29 mouse cellular contexts compared by ENCODE assay signal in genomic region chr13:23930904-23931303, GRCm38 (mm10). TPM values are rescaled to one million over a fixed set of nuclear protein-coding genes. Genes with fewer than 3 reads are reported as not detected.
DNase-seq lines count a peak whose midpoint lies in the region; ATAC-seq lines count a peak whose summit lies in the region.
"Had no signal": no experiment of that assay in that cellular context is flagged by ENCODE, and none has a peak within 500 bp of the region (broad histone marks: within the 10 kb centered on the region; RNA-seq: fewer than 3 reads in every experiment).

No protein-coding gene starts in this region.

- no peaks in the 10 kb centered on the region for H3K36me3 ChIP-seq in embryonic facial prominence, embryonic 10.5 days (replicated peaks)
- H3K36me3 ChIP-seq in limb, embryonic 11.5 days (ENCODE audit: control insufficient read depth, insufficient read depth, low read length) = no peaks in the 10 kb centered on the region
- H3K36me3 ChIP-seq: embryonic facial prominence, embryonic 12.5 days; hindbrain, embryonic 10.5 days; midbrain, embryonic 15.5 days; neural tube, embryonic 12.5 days had no signal

- no peaks in the 10 kb centered on the region for H3K9me3 ChIP-seq in embryonic facial prominence, embryonic 10.5 days
- H3K9me3 ChIP-seq in limb, embryonic 11.5 days (ENCODE audit: control insufficient read depth, low read length) = no peaks in the 10 kb centered on the region
- H3K9me3 ChIP-seq: embryonic facial prominence, embryonic 12.5 days; forebrain, embryonic 13.5 days; hindbrain, embryonic 10.5 days; midbrain, embryonic 15.5 days had no signal

- WGBS in embryonic facial prominence, embryonic 10.5 days = 71% methylated on average over 11 of the region's 11 CpGs
- WGBS in limb, embryonic 11.5 days = 39% methylated on average over 11 of the region's 11 CpGs

- no peak overlapping the region for H3K4me2 ChIP-seq in limb, embryonic 11.5 days (ENCODE audit: low read depth, severe bottlenecking)
- H3K4me2 ChIP-seq: embryonic facial prominence, embryonic 12.5 days; forebrain, embryonic 13.5 days; heart, embryonic 11.5 days; midbrain, embryonic 15.5 days; neural tube, embryonic 12.5 days had no signal

- no peaks in the 10 kb centered on the region for H3K27me3 ChIP-seq in embryonic facial prominence, embryonic 10.5 days (replicated peaks; ENCODE audit: low read depth, poor library complexity, severe bottlenecking)
- no peaks in the 10 kb centered on the region for H3K27me3 ChIP-seq in limb, embryonic 11.5 days (ENCODE audit: control insufficient read depth, insufficient read depth, low read length)
- H3K27me3 ChIP-seq: embryonic facial prominence, embryonic 12.5 days; forebrain, embryonic 13.5 days; midbrain, embryonic 15.5 days; neural tube, embryonic 12.5 days had no signal

- DNase-seq in retina, adult 2 months (ENCODE audit: low read depth, low spot score) = peak; percentile 54
- no peak for DNase-seq in retina, embryonic 14.5 days (ENCODE audit: low spot score)
- DNase-seq in embryonic facial prominence, embryonic 10.5 days (ENCODE audit: low spot score) = no peak
- DNase-seq in limb, embryonic 11.5 days (ENCODE audit: low spot score) = peak; percentile 47
- DNase-seq in layer of hippocampus, adult 9-10 months (ENCODE audit: low spot score) = no peak
- no peak for DNase-seq in cerebellum, postnatal 36 days
- DNase-seq in c-Kit-positive CD71-positive TER-119-positive erythroid progenitor cells, embryonic 14.5 days (ENCODE audit: low spot score) = no peak
- DNase-seq: adrenal gland, postnatal 25 days; cerebellum, adult 9-10 months; gastrocnemius, postnatal 14 days; heart, adult 11 months; kidney, postnatal 25 days; thymus, postnatal 36 days had no signal

- H3K27ac ChIP-seq in embryonic facial prominence, embryonic 10.5 days (replicated peaks) = 0 out of 2 replicates have a peak overlapping the region, but pooled peaks have one; percentile 40
- no peak overlapping the region; the same call in 1 of the 2 replicates for H3K27ac ChIP-seq in limb, embryonic 11.5 days (replicated peaks; ENCODE audit: low read depth, low read length)
- H3K27ac ChIP-seq: embryonic facial prominence, embryonic 12.5 days; forebrain, embryonic 13.5 days; hindbrain, embryonic 10.5 days; layer of hippocampus, adult 2 months; midbrain, embryonic 15.5 days; neural tube, embryonic 12.5 days had no signal

- H3K4me1 ChIP-seq in embryonic facial prominence, embryonic 10.5 days = peaks cover 3% of the 10 kb centered on the region; the same call in 1 of the 2 replicates
- no peaks in the 10 kb centered on the region for H3K4me1 ChIP-seq in limb, embryonic 11.5 days (ENCODE audit: control insufficient read depth, insufficient read depth, low read length)
- H3K4me1 ChIP-seq: forebrain, embryonic 13.5 days; midbrain, embryonic 15.5 days; neural tube, embryonic 12.5 days had no signal

- peak; percentile 57 for ATAC-seq in limb, embryonic 11.5 days (ENCODE audit: insufficient number of reproducible peaks, low FRiP score, low TSS enrichment, low read depth)
- ATAC-seq: forebrain, embryonic 13.5 days; hindbrain, embryonic 16.5 days; midbrain, embryonic 15.5 days had no signal

- H3K4me3 ChIP-seq in embryonic facial prominence, embryonic 10.5 days = no peak overlapping the region
- H3K4me3 ChIP-seq in limb, embryonic 11.5 days (ENCODE audit: low read depth, low read length) = no peak overlapping the region
- H3K4me3 ChIP-seq: embryonic facial prominence, embryonic 12.5 days; forebrain, embryonic 13.5 days; hindbrain, embryonic 10.5 days; layer of hippocampus, adult 2 months; midbrain, embryonic 15.5 days; neural tube, embryonic 12.5 days had no signal

- no peak overlapping the region for H3K9ac ChIP-seq in limb, embryonic 11.5 days (ENCODE audit: low read length)
- H3K9ac ChIP-seq: embryonic facial prominence, embryonic 12.5 days; forebrain, embryonic 13.5 days; midbrain, embryonic 15.5 days; neural tube, embryonic 12.5 days had no signal

RNA-seq across cellular contexts. Expression of gene Hist1h2ba, which starts 3.1 kb away (rescaled TPM):
- polyA plus RNA-seq in embryonic facial prominence, embryonic 10.5 days (2016; fragmentation: Nextera tagmentation; extraction: Ambion mirVana) = not detected in 2 replicates
- not detected in 2 replicates for polyA plus RNA-seq in limb, embryonic 11.5 days (2014; fragmentation: Nextera tagmentation; extraction: Ambion mirVana)
- polyA plus RNA-seq: brain, embryonic 14.5 days; C2C12; embryonic facial prominence, embryonic 12.5 days; forebrain, embryonic 13.5 days; frontal cortex, adult 2 months; heart, embryonic 11.5 days; heart, postnatal 0 days; hindbrain, embryonic 10.5 days; hindbrain, embryonic 16.5 days; intestine, embryonic 16.5 days; kidney, embryonic 14.5 days; liver, adult 2 months; liver, embryonic 16.5 days; midbrain, embryonic 15.5 days; neural tube, embryonic 12.5 days had no signal

RNA-seq across cellular contexts. Expression of gene Hist1h2aa, which starts 3.4 kb away (rescaled TPM):
- polyA plus RNA-seq in embryonic facial prominence, embryonic 10.5 days (2016; fragmentation: Nextera tagmentation; extraction: Ambion mirVana) = not detected in 2 replicates
- not detected in 2 replicates for polyA plus RNA-seq in limb, embryonic 11.5 days (2014; fragmentation: Nextera tagmentation; extraction: Ambion mirVana)
- polyA plus RNA-seq: brain, embryonic 14.5 days; C2C12; embryonic facial prominence, embryonic 12.5 days; forebrain, embryonic 13.5 days; frontal cortex, adult 2 months; heart, embryonic 11.5 days; heart, postnatal 0 days; hindbrain, embryonic 10.5 days; hindbrain, embryonic 16.5 days; intestine, embryonic 16.5 days; kidney, embryonic 14.5 days; liver, adult 2 months; liver, embryonic 16.5 days; midbrain, embryonic 15.5 days; neural tube, embryonic 12.5 days had no signal

RNA-seq across cellular contexts. Expression of gene Slc17a4, which starts 16.1 kb away (rescaled TPM):
- polyA plus RNA-seq in embryonic facial prominence, embryonic 10.5 days (2016; fragmentation: Nextera tagmentation; extraction: Ambion mirVana) = not detected in 2 replicates
- not detected in 2 replicates for polyA plus RNA-seq in limb, embryonic 11.5 days (2014; fragmentation: Nextera tagmentation; extraction: Ambion mirVana)
- polyA plus RNA-seq: brain, embryonic 14.5 days; C2C12; embryonic facial prominence, embryonic 12.5 days; forebrain, embryonic 13.5 days; frontal cortex, adult 2 months; heart, embryonic 11.5 days; heart, postnatal 0 days; hindbrain, embryonic 10.5 days; hindbrain, embryonic 16.5 days; midbrain, embryonic 15.5 days had no signal

Comparison
In these comparisons a context has a peak if more than half of its experiments do, and no peak if none do; other contexts are left out.
1. DNase-seq: peak in retina, adult 2 months (single experiment) and limb, embryonic 11.5 days (single experiment); none in retina, embryonic 14.5 days (single experiment), embryonic facial prominence, embryonic 10.5 days (single experiment), layer of hippocampus, adult 9-10 months (single experiment), cerebellum, postnatal 36 days (0 of 2) and c-Kit-positive CD71-positive TER-119-positive erythroid progenitor cells, embryonic 14.5 days (single experiment).